Mouse (Mus musculus): ENCODE data around the gene Pigs.

- TF ChIP-seq CTCF (IDR thresholded peaks at IDR 0.05; ENCODE audit: low read depth) (no peak), EP300 (IDR thresholded peaks at IDR 0.05; ENCODE audit: low read depth) (no peak)
These were observed 9.8 kb upstream of the Pigs start for GRCm38 (mm10) chr11:78318411-78318810.

Data from heart, postnatal 0 days (tissue).